Mouse (Mus musculus) right cerebral cortex, postnatal 4 days (tissue): ENCODE results near the gene Hoxd9.

Experiments used
- DNase-seq: peaks from one replicate; pipeline ENCODE4 v3.0.0-alpha.2; 2022

Gene Hoxd9

DNA sequence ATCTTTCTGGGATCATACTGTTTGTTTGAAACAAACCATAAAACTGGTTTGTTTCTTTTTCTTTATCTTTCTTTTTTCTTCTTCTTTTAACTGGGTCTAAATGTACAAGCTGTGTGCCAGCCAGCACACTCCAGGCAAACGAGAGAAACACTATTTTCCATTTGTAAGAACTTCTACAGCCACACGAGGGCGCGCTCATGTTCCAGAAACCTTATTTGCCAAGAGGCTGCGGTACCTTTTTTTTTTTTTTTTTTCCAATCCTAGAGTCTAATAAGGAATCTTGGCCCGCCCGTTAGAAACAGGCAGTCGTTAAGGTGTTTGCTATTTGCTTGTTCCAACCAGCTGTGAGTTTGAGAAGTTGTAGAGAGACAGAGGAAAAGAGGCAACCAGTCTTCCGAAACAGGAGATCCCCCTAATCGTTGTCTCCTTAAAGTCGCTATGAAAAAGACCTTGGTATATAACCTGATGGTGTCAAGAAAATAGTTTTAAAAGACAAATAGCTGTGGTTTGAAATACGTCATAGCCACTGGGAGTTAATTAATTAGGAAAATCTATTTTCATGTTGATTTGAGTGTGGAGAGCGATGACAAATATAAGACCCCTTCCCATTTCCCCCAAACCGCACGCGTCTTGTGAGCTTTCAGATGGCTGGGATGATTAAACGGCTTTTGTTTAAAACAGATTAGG lies 11.1 kb upstream of the Hoxd9 start:
- DNase-seq: peak; percentile 63

DNA sequence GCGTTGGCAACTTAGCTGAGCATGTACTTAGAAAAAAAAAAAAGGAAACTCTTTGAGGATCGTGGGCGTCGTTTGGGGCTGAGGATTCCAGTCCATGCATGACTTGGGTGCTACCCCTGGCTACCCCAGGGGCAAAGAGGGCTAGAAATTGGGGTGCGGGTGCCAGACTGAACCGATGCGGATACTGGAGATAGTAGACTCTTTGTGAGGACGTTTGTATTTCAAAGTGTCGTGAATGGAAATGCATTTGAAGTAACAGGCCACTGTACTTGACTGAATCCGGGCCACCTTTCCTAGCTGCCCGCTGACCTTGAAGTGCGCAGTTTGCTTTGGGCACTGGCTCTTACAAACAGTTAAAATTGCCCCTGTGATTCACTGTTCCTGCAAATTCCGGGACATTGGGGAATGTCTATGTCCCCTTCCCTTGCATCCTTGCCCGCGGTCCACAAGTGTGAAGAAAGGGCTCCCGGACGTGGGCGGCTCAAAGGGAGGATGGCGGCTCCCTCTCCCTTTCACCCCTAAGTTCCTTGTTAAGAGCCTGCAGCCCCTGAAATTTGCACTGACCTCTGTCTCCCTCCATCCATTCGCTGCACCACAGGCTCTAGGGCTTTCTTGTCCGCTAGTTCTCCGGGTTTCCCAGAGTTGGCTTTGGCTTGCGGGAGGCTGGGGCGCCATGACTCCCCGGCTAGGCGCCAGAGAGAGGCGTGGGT lies 10.4 kb upstream of the Hoxd9 start:
- no peak for DNase-seq

DNA sequence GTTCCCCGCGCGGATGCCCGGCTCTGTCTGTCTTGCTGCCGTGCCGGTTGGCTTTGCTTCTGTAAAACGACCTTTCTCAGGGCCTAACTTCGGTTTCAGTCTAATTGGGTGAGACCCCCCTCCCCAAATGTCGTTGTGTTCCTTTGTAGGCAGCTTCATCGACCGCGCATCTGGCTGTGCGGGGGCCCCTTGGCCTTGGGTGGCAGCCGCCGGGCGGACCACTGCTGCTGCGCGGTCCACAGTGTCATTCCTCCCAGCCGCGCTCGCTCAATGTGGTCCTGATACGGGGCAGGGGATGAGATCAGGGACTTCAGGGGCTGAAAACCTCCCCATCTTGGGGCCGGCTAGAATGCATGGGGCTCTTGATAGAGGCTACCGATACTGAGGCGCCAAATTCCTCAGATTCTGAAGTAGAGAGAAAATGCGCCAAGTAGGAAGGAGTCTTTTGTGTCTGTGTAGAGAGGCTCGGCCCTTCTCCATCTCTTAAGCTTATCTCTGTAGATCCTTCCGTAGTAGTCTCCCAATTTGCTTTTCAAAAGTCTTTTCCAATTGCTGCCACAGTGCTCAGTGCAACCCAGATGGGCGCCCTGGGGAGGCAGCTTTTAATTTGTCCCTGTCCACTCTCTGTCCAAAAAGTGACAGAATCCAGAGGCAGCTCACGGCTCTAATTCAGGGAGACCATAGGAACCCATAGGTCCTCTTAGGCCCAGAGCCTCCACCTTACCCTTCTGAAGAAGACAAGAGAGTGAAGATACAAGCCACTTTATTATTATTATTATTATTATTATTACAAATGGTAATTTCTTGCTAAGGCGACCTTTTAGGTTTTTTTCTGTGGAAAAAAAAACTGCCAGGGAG lies 9.6 kb upstream of the Hoxd9 start:
- DNase-seq: no peak

DNA sequence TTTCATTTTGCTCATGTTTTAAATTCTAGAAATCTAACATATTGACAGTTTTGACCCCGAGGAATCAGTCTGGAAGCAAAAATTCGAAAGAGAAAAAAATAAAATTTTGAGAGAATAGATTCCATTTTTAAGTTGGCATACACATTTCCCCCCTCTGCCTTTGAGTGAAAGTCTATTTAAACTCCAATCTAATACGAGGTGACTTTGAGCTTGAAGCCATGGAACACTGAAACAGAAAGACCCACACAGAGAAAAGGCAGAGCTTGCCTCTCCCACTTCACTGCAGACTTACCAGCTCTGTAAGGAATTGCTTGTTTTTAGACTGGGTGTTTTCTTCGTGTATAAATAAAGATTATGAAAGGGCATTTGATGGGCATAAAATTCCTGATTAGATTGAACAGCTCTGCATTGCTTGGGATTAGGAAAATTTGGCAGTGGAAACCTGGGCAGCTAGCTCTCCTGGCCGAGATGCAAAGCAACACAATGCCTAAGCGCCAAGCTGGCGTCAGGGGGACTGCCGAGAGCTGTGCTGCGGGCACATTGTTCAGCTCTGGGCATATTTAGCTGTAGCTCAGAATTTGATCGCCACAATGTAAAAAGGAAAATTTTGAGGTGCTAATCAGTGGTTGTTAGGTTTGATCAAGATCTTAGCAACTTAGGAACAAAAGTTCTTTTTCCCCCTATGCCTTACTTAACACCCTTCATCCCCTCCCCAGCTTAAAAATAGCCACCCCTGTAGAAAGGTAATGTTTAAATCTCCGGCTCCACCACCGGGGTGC lies 8.5 kb upstream of the Hoxd9 start:
- DNase-seq: no peak

DNA sequence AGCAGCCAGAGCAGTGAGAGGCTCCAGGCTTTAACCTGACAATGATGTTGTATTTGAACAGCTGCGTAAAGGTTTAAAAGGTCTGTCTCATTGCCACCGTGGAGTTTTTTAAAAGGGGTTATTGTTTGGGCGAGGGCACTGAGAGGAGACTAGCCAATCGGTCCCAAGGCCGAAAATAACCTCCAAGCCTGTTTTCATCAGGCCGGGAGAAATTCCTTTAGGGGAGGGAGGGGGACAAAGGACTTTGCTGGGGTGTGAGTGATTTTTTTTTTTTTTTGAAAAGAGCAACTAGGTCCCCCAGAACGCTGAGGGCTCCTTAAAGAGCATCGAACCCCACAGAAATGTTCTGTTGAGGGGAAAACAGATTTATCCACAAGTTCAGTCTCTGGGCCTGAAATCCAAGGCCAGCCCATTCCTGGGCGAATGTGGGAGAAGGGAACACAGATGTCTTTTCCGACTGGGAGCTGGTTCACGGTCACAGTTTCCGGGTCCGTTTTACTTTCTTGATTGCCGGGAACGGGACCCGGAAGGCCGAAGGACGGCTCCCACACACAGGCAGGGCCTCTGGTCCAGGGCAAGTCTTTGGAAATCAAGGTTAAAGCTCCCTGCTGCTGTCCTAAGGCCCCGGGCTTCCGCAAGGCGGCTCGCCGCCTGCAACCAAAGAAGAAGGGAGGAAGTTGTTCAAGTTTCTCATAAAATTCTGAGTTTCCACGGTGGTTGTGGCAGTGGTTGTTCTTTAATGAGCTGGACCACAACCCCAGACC lies 7.8 kb upstream of the Hoxd9 start:
- no peak for DNase-seq

DNA sequence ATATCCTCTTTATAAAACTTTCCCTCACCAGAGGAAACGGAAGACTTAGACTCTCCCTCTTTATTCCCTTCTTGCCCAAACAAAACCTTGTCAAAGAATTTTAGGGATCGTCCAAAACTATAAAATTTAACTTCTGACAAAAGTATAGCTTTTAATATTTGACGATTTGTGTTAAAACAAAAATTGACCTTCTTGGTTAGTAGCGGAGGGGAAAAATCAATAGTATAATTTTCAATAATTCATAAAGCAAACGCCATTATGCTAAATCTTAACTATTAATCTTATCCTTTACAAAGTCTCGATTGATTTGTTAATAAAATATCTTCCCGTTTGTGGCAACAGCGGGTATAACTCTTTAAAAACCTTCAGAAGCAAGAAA lies 7.2 kb upstream of the Hoxd9 start:
- no peak for DNase-seq

DNA sequence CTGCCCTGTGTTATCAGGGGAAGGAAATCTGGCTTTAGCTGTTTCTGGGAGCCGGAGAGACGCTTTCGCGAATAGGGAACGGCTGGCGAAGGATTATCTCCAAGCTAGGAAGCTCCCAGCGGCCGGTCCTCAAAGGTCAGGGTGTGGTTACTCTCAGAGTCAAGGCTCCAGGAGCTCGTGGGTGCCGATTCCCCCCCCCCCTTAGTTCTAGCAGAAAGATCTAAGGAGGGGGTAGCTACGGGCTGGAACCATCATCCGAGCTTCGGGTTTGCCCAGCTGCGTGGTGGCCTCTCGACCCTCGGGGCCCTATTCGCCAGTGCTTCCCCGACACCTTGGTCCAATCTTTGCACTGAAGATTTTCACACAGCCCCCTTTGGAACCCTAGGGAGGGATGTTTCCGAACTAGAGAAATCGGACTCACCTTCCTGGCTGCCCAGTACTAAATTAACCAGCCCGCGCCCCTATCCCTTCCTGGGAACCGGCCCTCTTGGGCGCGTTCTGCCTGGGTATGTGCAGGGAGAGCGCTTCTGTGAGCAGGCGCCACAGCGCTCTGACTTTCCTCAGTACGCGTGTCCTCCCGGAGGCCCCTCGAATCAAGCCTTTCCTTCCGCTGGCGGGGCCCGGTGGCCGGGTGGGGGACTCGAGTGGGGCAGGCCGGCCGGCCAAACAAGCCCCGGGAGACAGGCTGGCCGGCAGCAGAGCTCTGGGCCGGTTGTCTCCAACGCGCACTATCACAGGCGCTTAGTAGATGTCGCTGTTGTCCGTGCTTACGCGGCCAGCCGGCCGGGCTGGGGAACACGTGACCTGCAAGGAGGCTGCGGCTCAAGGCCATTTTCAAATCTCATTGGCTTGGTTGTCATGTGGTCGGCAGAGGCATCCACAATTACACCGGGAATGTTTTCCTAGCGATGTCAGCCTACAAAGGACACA lies 6.2 kb upstream of the Hoxd9 start, which contains the start of gene Hoxd10:
Gene Hoxd10, plus strand, starts transcription at position 903 of the 930 bp plus-strand sequence.
- DNase-seq: no peak

DNA sequence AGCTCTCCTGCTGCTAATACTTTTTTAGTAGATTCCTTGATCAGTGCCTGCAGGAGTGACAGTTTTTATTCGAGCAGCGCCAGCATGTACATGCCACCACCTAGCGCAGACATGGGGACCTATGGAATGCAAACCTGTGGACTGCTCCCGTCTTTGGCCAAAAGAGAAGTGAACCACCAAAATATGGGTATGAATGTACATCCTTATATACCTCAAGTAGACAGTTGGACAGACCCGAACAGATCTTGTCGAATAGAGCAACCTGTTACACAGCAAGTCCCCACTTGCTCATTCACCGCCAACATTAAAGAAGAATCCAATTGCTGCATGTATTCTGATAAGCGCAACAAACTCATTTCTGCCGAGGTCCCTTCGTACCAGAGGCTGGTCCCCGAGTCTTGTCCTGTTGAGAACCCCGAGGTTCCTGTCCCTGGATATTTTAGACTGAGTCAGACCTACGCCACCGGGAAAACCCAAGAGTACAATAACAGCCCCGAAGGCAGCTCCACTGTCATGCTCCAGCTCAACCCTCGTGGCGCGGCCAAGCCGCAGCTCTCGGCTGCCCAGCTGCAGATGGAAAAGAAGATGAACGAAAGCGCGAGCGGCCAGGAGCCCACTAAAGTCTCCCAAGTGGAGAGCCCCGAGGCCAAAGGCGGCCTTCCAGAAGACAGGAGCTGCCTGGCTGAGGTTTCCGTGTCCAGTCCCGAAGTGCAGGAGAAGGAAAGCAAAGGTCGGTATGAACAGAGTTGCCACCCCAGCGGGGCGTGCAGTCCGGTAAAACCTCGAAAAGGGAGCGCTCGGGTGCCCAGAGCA lies 5.3 kb upstream of the Hoxd9 start:
- DNase-seq: no peak

DNA sequence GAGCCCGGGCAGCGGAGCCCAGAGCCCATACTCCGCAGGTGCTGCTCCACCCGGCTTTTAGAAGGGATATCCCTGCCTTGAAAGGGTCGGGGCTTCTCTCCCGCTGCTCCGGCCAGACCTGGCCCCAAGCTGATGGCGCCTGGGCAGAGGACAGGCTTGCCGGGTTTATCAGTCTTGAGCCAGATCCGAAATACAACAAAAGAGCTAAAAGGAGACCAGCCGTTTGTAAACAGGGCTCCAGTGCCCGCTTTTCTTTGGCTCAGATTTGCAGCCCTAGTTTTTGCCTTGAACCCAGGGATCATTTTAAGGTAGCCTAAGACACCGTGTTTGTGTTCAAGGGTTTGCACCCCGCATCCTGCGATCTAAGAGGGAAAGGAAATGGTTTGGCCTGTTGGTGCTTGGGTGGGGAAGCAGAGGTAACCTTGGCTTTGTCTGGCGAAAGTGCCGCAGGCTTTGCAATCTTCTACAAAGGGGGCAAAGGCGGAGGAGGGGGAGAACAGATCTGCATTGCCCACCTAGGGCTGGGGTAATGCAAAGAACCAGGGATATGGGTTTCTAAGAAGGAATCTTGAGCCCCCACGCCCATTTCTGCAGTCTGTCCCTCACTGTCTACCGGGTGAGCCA lies 4.6 kb upstream of the Hoxd9 start:
- DNase-seq: no peak

DNA sequence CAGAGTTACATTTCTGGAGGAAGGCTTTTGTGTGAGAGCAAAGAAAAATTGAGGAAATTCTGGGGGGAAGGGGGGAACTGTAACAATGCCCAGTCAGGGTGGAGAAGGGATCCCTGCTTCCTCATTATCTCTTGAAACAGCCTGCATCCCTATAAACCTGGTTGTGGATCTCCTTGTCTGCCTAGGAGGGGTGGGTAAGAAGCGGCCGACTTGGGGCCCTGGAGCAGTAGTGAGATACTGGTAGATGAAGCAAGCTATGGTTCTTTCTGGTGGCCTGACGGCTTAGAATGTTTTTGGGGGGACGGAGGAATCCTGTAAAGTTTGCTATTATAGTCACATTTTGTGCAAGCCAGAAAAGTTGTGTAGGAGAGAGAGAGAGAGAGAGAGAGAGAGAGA lies 4.1 kb upstream of the Hoxd9 start:
- no peak for DNase-seq

DNA sequence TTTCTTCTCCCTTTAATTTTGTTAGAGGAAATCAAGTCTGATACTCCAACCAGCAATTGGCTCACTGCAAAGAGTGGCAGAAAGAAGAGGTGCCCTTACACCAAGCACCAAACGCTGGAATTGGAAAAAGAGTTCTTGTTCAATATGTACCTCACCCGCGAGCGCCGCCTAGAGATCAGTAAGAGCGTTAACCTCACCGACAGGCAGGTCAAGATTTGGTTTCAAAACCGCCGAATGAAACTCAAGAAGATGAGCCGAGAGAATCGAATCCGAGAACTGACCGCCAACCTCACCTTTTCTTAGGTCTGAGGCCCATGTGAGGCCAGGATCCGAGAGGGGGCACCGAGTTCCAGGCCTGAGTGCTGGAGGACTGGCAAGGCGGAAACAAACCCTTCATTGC lies 3.5 kb upstream of the Hoxd9 start:
- DNase-seq: no peak

DNA sequence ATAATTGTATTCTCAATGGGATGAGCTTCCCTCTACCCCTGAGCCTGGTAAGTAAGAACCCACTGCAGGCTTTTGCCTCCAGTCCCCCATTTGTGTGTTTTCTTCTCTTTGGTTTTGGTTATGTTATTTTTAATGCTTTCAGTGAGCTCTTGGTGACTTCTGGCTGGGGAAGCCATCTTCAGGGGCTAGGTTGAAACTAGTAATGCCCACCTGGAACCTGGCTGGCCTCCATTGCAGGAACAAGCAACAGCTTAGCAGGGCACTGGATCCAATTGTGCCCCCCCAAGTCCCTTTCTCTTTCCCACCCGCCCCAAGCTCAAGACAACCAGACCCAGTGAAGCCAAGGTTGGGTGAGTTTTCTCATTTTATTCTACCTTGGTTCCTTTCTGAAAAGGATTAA lies 2.1 kb upstream of the Hoxd9 start:
- DNase-seq: no peak

DNA sequence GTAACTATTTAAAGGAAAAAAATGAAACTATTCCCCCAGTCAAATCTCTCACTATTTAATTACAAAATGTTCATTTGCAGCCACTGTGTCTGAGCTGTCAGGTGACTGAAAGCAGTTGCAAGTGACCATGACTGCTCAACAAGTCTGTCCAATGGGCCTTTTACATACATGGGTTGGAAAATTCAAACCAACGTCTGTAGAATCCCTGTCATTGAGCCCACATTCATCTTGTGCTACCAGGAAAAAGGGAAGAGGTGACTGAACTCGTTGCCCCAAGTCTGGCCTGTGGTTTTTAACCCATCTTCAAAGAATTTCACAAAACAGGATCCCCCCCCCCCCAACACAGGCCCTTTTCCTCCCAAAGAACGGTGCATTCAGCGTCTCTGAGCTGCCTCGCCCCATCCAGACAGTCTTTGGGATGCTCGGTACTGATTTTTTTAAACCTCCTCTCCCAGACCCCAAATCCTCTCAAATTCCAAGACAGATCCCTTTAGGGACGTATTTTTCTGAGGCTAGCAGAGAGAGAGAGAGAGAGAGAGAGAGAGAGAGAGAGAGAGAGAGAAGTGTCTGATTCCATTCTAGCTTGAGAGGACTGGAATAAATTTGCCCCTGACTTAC lies 1.6 kb upstream of the Hoxd9 start:
- no peak for DNase-seq

DNA sequence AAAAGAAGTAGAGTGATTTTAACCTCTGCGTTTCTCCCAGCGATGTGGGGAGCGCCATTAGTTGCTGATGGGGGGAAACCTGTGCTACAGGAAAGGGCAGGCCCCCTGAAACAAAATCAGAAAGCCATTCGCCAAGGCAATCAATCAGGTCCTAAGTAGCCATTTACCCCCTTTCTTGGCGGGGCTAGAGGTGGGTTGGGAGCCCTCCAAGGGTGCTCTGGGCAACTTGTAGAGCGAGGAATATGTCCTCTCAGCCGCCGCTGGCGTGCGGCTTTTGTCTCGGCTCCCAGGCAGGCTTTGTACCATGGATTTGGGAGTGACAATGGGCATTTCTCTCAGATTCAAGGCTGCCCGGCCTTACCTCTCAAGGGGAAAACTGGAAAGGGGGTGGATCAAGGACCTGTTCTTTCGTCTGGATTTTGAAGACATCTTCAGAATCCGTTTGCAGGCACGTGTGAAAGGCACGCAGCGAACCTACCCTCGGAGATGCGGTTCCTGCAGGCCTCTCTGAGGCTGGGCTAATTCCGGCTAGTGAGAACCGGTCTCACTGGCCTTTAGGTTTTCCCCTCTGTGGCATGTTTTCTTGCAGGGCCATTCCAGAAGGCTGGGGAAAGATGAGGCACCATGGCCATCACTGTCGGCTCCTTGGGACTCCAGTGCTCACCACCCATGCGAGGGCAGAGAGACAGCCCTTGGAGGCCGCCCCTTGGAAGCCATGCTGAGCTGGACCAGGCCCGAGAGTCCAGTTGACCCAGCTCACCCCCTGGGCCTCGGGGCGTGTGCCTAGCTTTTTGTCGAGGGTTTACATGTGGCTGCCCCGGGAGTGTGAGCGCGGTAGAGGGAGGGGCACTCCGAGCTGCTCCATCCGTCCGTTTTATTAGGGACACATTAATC lies 838 bp upstream of the Hoxd9 start:
- DNase-seq: no peak

DNA sequence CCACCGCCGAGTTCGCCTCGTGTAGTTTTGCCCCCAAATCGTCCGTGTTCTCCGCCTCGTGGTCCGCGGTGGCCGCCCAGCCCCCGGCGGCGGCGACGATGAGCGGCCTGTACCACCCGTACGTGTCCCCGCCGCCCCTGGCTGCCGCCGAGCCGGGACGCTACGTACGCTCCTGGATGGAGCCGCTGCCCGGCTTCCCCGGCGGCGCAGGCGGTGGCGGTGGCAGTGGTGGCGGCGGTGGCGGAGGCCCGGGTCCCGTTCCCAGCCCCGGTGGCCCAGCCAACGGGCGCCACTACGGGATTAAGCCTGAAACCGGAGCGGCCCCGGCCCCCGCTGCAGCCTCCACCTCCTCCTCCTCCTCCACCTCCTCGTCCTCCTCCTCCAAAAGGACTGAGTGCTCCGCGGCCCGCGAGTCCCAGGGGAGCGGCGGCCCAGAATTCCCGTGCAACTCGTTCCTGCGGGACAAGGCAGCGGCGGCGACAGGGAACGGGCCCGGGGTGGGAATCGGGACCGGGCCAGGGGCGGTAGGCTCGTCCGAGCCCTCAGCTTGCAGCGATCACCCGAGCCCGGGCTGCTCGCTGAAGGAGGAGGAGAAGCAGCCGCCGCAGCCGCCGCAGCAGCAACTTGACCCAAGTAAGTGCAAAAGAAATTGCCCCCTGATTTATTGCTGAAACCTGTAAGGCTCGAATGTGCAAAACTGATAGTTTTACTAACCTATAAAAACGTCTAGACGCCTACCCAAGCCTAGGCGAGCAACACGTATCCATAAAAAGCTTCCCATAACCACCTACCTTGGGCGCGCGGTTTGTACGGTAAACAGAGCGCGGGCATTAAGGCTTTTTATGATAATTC lies 900 bp downstream of the Hoxd9 start:
- no peak for DNase-seq

DNA sequence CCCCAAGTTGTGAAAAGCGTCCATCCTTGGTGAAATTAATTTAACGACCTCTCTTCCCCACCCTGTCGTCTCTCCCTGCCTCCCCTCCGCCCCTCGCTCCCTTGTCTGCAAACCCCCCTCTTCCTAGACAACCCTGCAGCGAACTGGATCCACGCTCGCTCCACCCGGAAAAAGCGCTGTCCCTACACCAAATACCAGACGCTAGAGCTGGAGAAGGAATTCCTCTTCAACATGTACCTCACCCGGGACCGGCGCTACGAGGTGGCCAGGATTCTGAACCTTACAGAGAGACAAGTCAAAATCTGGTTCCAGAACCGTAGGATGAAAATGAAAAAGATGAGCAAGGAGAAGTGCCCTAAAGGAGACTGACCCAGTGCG lies 1.5 kb downstream of the Hoxd9 start:
- DNase-seq: no peak
